19 mouse cellular contexts compared by ENCODE assay signal in genomic region chr5:53165672-53166071, GRCm38 (mm10). TPM values are rescaled to one million over a fixed set of nuclear protein-coding genes. Genes with fewer than 3 reads are reported as not detected.
"Had no signal": no experiment of that assay in that cellular context is flagged by ENCODE, and none has a peak within 500 bp of the region (broad histone marks: within the 10 kb centered on the region; RNA-seq: fewer than 3 reads in every experiment).

No protein-coding gene starts in this region.

- ATAC-seq: liver, postnatal 0 days; midbrain, embryonic 13.5 days; midbrain, embryonic 15.5 days had no signal

- H3K27ac ChIP-seq: liver, embryonic 13.5 days; liver, embryonic 15.5 days; lung, embryonic 15.5 days; macrophage; midbrain, embryonic 13.5 days; midbrain, embryonic 15.5 days; neural tube, embryonic 12.5 days; stomach, embryonic 15.5 days had no signal

- H3K36me3 ChIP-seq: liver, embryonic 13.5 days; liver, embryonic 15.5 days; lung, embryonic 15.5 days; midbrain, embryonic 15.5 days; neural tube, embryonic 12.5 days; stomach, embryonic 15.5 days had no signal

- H3K9ac ChIP-seq: liver, embryonic 13.5 days; liver, embryonic 15.5 days; liver, postnatal 0 days; lung, embryonic 15.5 days; midbrain, embryonic 13.5 days; midbrain, embryonic 15.5 days; neural tube, embryonic 12.5 days; stomach, embryonic 15.5 days had no signal

- H3K9me3 ChIP-seq: liver, embryonic 13.5 days; liver, embryonic 15.5 days; lung, embryonic 15.5 days; midbrain, embryonic 13.5 days; midbrain, embryonic 15.5 days; neural tube, embryonic 12.5 days; stomach, embryonic 15.5 days had no signal

- H3K4me2 ChIP-seq: liver, embryonic 11.5 days; liver, embryonic 13.5 days; liver, embryonic 15.5 days; lung, embryonic 15.5 days; midbrain, embryonic 11.5 days; midbrain, embryonic 13.5 days; midbrain, embryonic 15.5 days; neural tube, embryonic 12.5 days; stomach, embryonic 15.5 days had no signal

- H3K27me3 ChIP-seq: liver, embryonic 13.5 days; liver, embryonic 15.5 days; lung, embryonic 15.5 days; megakaryocyte, embryonic 14.5 days; midbrain, embryonic 13.5 days; midbrain, embryonic 15.5 days; neural tube, embryonic 12.5 days; stomach, embryonic 15.5 days had no signal

- H3K4me1 ChIP-seq: liver, embryonic 13.5 days; liver, embryonic 15.5 days; lung, embryonic 15.5 days; megakaryocyte, embryonic 14.5 days; midbrain, embryonic 13.5 days; midbrain, embryonic 15.5 days; neural tube, embryonic 12.5 days; stomach, embryonic 15.5 days had no signal

- H3K4me3 ChIP-seq: liver, embryonic 13.5 days; liver, embryonic 15.5 days; lung, embryonic 15.5 days; megakaryocyte, embryonic 14.5 days; midbrain, embryonic 13.5 days; midbrain, embryonic 15.5 days; neural tube, embryonic 12.5 days; stomach, embryonic 15.5 days had no signal

- DNase-seq: liver, embryonic 13.5 days; liver, postnatal 0 days; lung, adult 2 months; lung, postnatal 10 days; right cerebral cortex, postnatal 14 days; thymus, adult 18-20 months; thymus, postnatal 14 days; thymus, postnatal 36 days had no signal

RNA-seq across cellular contexts. Expression of gene Sel1l3, which starts 48.1 kb away (rescaled TPM):
- total RNA-seq: megakaryocyte progenitor cell, adult 5-6 weeks had no signal
